Mouse (Mus musculus) bone marrow macrophage, adult 2 months (primary cell): Measurements from ENCODE around the gene Rab6a. TPM values are rescaled to one million over a fixed set of nuclear protein-coding genes. Genes with fewer than 3 reads are reported as not detected.
"Not testable (repeated sequence)": the region's sequence is repeated elsewhere in the genome, so short reads cannot be mapped to it uniquely, and the experiment has no call there.

ENCODE experiments used
- H3K27ac ChIP-seq: 2 replicates; pipeline ENCODE4 v1.5.1; 2012; ENCODE audit warnings: low read depth, low read length; ENCODE audit not compliant: insufficient read depth
- H3K4me1 ChIP-seq: 2 replicates; pipeline ENCODE4 v1.6.1; 2012; ENCODE audit warnings: low read length; ENCODE audit not compliant: control insufficient read depth, insufficient read depth
- H3K4me3 ChIP-seq: 2 replicates; pipeline ENCODE4 v1.5.1; 2012; ENCODE audit warnings: mild to moderate bottlenecking, low read length, moderate library complexity; ENCODE audit not compliant: insufficient read depth
- CTCF ChIP-seq: IDR thresholded peaks from 2 replicates; pipeline ENCODE4 v1.5.1; 2012; ENCODE audit warnings: low read depth, mild to moderate bottlenecking, low read length, moderate library complexity
- POLR2A ChIP-seq: IDR thresholded peaks from 2 replicates; pipeline ENCODE4 v1.6.1; 2012; ENCODE audit warnings: mild to moderate bottlenecking, low read depth, low read length, borderline replicate concordance
- polyA plus RNA-seq: library from polyadenylated mRNA; stranded (reverse); fragments of >200 nt; gene quantifications from 2 replicates; pipeline ENCODE4 v1.2.4, GENCODE M21; 2012; ENCODE audit not compliant: missing spikeins, insufficient read depth, insufficient read length

Rab6a gene
- 71.7 and 74.1 TPM in 2 replicates for polyA plus RNA-seq

GRCm38 (mm10) chr7:100607214-100608129, at the start of gene Rab6a:
Gene Rab6a, plus strand, starts transcription at chr7:100607410.
- peaks cover 13% of the 10 kb centered on the region for H3K4me1 ChIP-seq
- peak within 1 kb of the TSS; percentile 91 for H3K4me3 ChIP-seq
- no peak for TF ChIP-seq POLR2A
- TF ChIP-seq CTCF: no peak
- H3K27ac ChIP-seq: peak within 1 kb of the TSS; percentile 75

GRCm38 (mm10) chr7:100559331-100559730, 47.9 kb upstream of the Rab6a start:
- TF ChIP-seq CTCF (no peak), POLR2A (no peak)
- H3K27ac ChIP-seq: no peak overlapping the region
- H3K4me1 ChIP-seq: no peaks in the 10 kb centered on the region
- no peak overlapping the region for H3K4me3 ChIP-seq

- no peak for TF ChIP-seq CTCF
- no peak for TF ChIP-seq POLR2A
- no peaks in the 10 kb centered on the region for H3K4me1 ChIP-seq
- no peak overlapping the region for H3K4me3 ChIP-seq
- no peak overlapping the region for H3K27ac ChIP-seq
Observed at GRCm38 (mm10) chr7:100561861-100562587, 45.2 kb upstream of the Rab6a start.

- H3K4me3 ChIP-seq, H3K27ac ChIP-seq, H3K4me1 ChIP-seq: not testable (repeated sequence)
- 0 out of 2 replicates have a peak, but pooled peaks have one; percentile 11 for TF ChIP-seq CTCF
Observed at GRCm38 (mm10) chr7:100567238-100567637, 40.0 kb upstream of the Rab6a start.

GRCm38 (mm10) chr7:100569907-100570306, 37.3 kb upstream of the Rab6a start:
- H3K27ac ChIP-seq: no peak overlapping the region
- no peak for TF ChIP-seq CTCF
- TF ChIP-seq POLR2A: no peak
- H3K4me3 ChIP-seq: no peak overlapping the region
- peaks cover 10% of the 10 kb centered on the region for H3K4me1 ChIP-seq

- TF ChIP-seq CTCF (no peak), POLR2A (no peak)
- peaks cover 10% of the 10 kb centered on the region for H3K4me1 ChIP-seq
- no peak overlapping the region for H3K4me3 ChIP-seq
- no peak overlapping the region for H3K27ac ChIP-seq
Observed at GRCm38 (mm10) chr7:100570930-100571715, 36.1 kb upstream of the Rab6a start.

- Histone ChIP-seq H3K4me1 (peaks cover 10% of the 10 kb centered on the region), H3K4me3 (no peak overlapping the region), H3K27ac (no peak overlapping the region)
- TF ChIP-seq POLR2A: no peak
- TF ChIP-seq CTCF: no peak
Observed at GRCm38 (mm10) chr7:100572061-100572460, 35.1 kb upstream of the Rab6a start.

- no peak for TF ChIP-seq POLR2A
- TF ChIP-seq CTCF: no peak
- peaks cover 10% of the 10 kb centered on the region for H3K4me1 ChIP-seq
- H3K27ac ChIP-seq: no peak overlapping the region
- no peak overlapping the region for H3K4me3 ChIP-seq
Observed at GRCm38 (mm10) chr7:100572704-100573103, 34.5 kb upstream of the Rab6a start.

GRCm38 (mm10) chr7:100578794-100579193, 28.4 kb upstream of the Rab6a start:
- no peak overlapping the region for H3K4me3 ChIP-seq
- TF ChIP-seq CTCF (no peak), POLR2A (no peak)
- H3K27ac ChIP-seq: no peak overlapping the region
- peaks cover 3% of the 10 kb centered on the region for H3K4me1 ChIP-seq
